ENCODE assay signal across 8 mouse cellular contexts in genomic region chr12:73585241-73585801, GRCm38 (mm10). TPM values are rescaled to one million over a fixed set of nuclear protein-coding genes. Genes with fewer than 3 reads are reported as not detected.
DNase-seq lines count a peak whose midpoint lies in the region; ATAC-seq and TF ChIP-seq lines count a peak whose summit lies in the region.

No protein-coding gene starts in this region.

- no peaks in the 10 kb centered on the region for H3K9me3 ChIP-seq in heart, embryonic 12.5 days (replicated peaks)
- no peaks in the 10 kb centered on the region for H3K9me3 ChIP-seq in ES-E14 (ENCODE audit: control insufficient read depth, insufficient read depth, low read depth, low read length)
- no peaks in the 10 kb centered on the region for H3K9me3 ChIP-seq in heart, embryonic 14.5 days (ENCODE audit: control insufficient read depth, low read length)
- H3K9me3 ChIP-seq in limb, embryonic 12.5 days = no peaks in the 10 kb centered on the region
- no peaks in the 10 kb centered on the region for H3K9me3 ChIP-seq in neural tube, embryonic 12.5 days

- peak overlapping the region; percentile 64 for H3K4me3 ChIP-seq in heart, embryonic 12.5 days
- H3K4me3 ChIP-seq in ES-E14 (ENCODE audit: insufficient read depth in 1 of 2, low read depth in 1 of 2, low read length in 2 of 2, poor library complexity in 1 of 2, severe bottlenecking in 1 of 2) = peak overlapping the region; percentile 73 to 76
- H3K4me3 ChIP-seq in heart, embryonic 14.5 days (ENCODE audit: control insufficient read depth in 1 of 2, insufficient read depth in 1 of 2, low read depth in 1 of 2, low read length in 2 of 2) = peak overlapping the region; percentile 58 to 80
- peak overlapping the region; percentile 69 for H3K4me3 ChIP-seq in limb, embryonic 12.5 days (replicated peaks)
- peak overlapping the region; percentile 63 for H3K4me3 ChIP-seq in neural tube, embryonic 12.5 days

- in situ Hi-C loops in ES-E14 (cut with MboI; ENCODE audit: low sequenced_read_pairs in 2 of 2, unreplicated experiment in 2 of 2) = no loop called here

- H3K27ac ChIP-seq in heart, embryonic 12.5 days (ENCODE audit: poor library complexity, severe bottlenecking) = peak overlapping the region; percentile 83
- H3K27ac ChIP-seq in ES-E14 (ENCODE audit: insufficient read depth, low read depth, low read length, poor library complexity, severe bottlenecking) = no peak overlapping the region
- peak overlapping the region; percentile 44 to 86 for H3K27ac ChIP-seq in heart, embryonic 14.5 days (replicated peaks in 1 of 2; ENCODE audit: control insufficient read depth in 1 of 2, insufficient read depth in 1 of 2, low read depth in 2 of 2, low read length in 2 of 2)
- no peak overlapping the region; the same call in 1 of the 2 replicates for H3K27ac ChIP-seq in limb, embryonic 12.5 days
- H3K27ac ChIP-seq in neural tube, embryonic 12.5 days = 0 out of 2 replicates have a peak overlapping the region, but pooled peaks have one; percentile 6

- peaks cover 6% of the 10 kb centered on the region for H3K27me3 ChIP-seq in heart, embryonic 12.5 days (replicated peaks)
- peaks cover 7% of the 10 kb centered on the region for H3K27me3 ChIP-seq in heart, embryonic 14.5 days (ENCODE audit: control insufficient read depth, insufficient read depth, low read length)
- peaks cover 55% of the 10 kb centered on the region for H3K27me3 ChIP-seq in limb, embryonic 12.5 days
- peaks cover 42% of the 10 kb centered on the region for H3K27me3 ChIP-seq in neural tube, embryonic 12.5 days (replicated peaks)

- H3K4me1 ChIP-seq in heart, embryonic 12.5 days (replicated peaks) = 0 out of 2 replicates have a peak, but pooled peaks cover 15% of the 10 kb centered on the region
- H3K4me1 ChIP-seq in ES-E14 (ENCODE audit: control insufficient read depth in 2 of 2, insufficient read depth in 2 of 2, low read length in 2 of 2, poor library complexity in 1 of 2) = peaks cover 0 to 6% of the 10 kb centered on the region in 2 experiments; a peak in 1 of 4 replicates
- H3K4me1 ChIP-seq in heart, embryonic 14.5 days (ENCODE audit: control insufficient read depth in 2 of 2, insufficient read depth in 2 of 2, low read length in 2 of 2) = 0 out of 4 replicates have a peak, but pooled peaks cover 0 to 4% of the 10 kb centered on the region in 2 experiments
- H3K4me1 ChIP-seq in limb, embryonic 12.5 days (replicated peaks) = peaks cover 18% of the 10 kb centered on the region
- peaks cover 18% of the 10 kb centered on the region for H3K4me1 ChIP-seq in neural tube, embryonic 12.5 days

- H3K9ac ChIP-seq in heart, embryonic 12.5 days = peak overlapping the region; percentile 82
- peak overlapping the region; percentile 52 for H3K9ac ChIP-seq in ES-E14 (ENCODE audit: insufficient read depth, low read depth, low read length, poor library complexity, severe bottlenecking)
- H3K9ac ChIP-seq in heart, embryonic 14.5 days (ENCODE audit: low read length) = peak overlapping the region; percentile 92
- H3K9ac ChIP-seq in limb, embryonic 12.5 days (replicated peaks) = peak overlapping the region; percentile 69
- peak overlapping the region; percentile 62 for H3K9ac ChIP-seq in neural tube, embryonic 12.5 days

- intact Hi-C loops in left cerebral cortex, postnatal 4 days (cut with DNase I) = no loop called here

- peak overlapping the region; percentile 87 for H3K4me2 ChIP-seq in heart, embryonic 12.5 days
- H3K4me2 ChIP-seq in heart, embryonic 14.5 days (ENCODE audit: low read length) = peak overlapping the region; percentile 94
- peak overlapping the region; percentile 91 for H3K4me2 ChIP-seq in limb, embryonic 12.5 days
- peak overlapping the region; percentile 95 for H3K4me2 ChIP-seq in neural tube, embryonic 12.5 days (replicated peaks)

- ATAC-seq in heart, embryonic 12.5 days (ENCODE audit: insufficient number of reproducible peaks, low FRiP score) = no peak
- no peak for ATAC-seq in heart, embryonic 14.5 days (ENCODE audit: insufficient number of reproducible peaks, insufficient read depth, low FRiP score, low read depth)
- peak; percentile 60 for ATAC-seq in limb, embryonic 12.5 days (ENCODE audit: insufficient number of reproducible peaks, insufficient read depth, low FRiP score, low TSS enrichment, low read depth)
- peak; percentile 38 for ATAC-seq in neural tube, embryonic 12.5 days (ENCODE audit: low FRiP score, low read depth)

- DNase-seq in heart, adult 11 months = no peak
- DNase-seq in ES-E14 (ENCODE audit: low read depth, low spot score) = no peak
- no peak for DNase-seq in layer of hippocampus, postnatal 25 days (ENCODE audit: extremely low spot score in 1 of 2, low spot score in 1 of 2)
- no peak for DNase-seq in left cerebral cortex, postnatal 4 days

- WGBS in heart, embryonic 12.5 days = under 1% methylated on average over 33 of the region's 33 CpGs
- WGBS in heart, embryonic 14.5 days = 0% methylated on average over 33 of the region's 33 CpGs
- WGBS in limb, embryonic 12.5 days = under 1% methylated on average over 33 of the region's 33 CpGs
- 1% methylated on average over 33 of the region's 33 CpGs for WGBS in neural tube, embryonic 12.5 days

- H3K36me3 ChIP-seq in heart, embryonic 12.5 days = no peaks in the 10 kb centered on the region
- H3K36me3 ChIP-seq in ES-E14 (ENCODE audit: control insufficient read depth, insufficient read depth, low read length, poor library complexity, severe bottlenecking) = no peaks in the 10 kb centered on the region
- no peaks in the 10 kb centered on the region for H3K36me3 ChIP-seq in heart, embryonic 14.5 days (ENCODE audit: control insufficient read depth, insufficient read depth, low read length)
- no peaks in the 10 kb centered on the region for H3K36me3 ChIP-seq in limb, embryonic 12.5 days
- no peaks in the 10 kb centered on the region for H3K36me3 ChIP-seq in neural tube, embryonic 12.5 days

TF ChIP-seq in ES-E14, 5 proteins besides CTCF, POLR2A, EP300 and RAD21:
- no peak for TF ChIP-seq HCFC1 (IDR thresholded peaks at IDR 0.05; ENCODE audit: borderline replicate concordance, insufficient read depth, low read length)
- TF ChIP-seq ZC3H11A (IDR thresholded peaks at IDR 0.05; ENCODE audit: borderline replicate concordance, low read depth, low read length) = no peak
- TF ChIP-seq CHD2 (IDR thresholded peaks at IDR 0.05; ENCODE audit: low read depth, low read length) = no peak
- TF ChIP-seq MAFK (IDR thresholded peaks at IDR 0.05; ENCODE audit: insufficient read depth, low read depth, low read length) = no peak
- TF ChIP-seq ZNF384 (IDR thresholded peaks at IDR 0.05; ENCODE audit: low read depth, low read length) = no peak

RNA-seq across cellular contexts. Expression of gene Prkch, which starts 0.7 kb away (rescaled TPM):
- polyA plus RNA-seq in heart, embryonic 12.5 days (2016; fragmentation: Nextera tagmentation; extraction: Ambion mirVana) = 19.5 and 20.0 TPM in 2 replicates
- total RNA-seq in ES-E14 (2012; rRNA removed) = 2.8 and 4.1 TPM in 2 replicates
- polyA plus RNA-seq in heart, embryonic 14.5 days (2014; fragmentation: Nextera tagmentation; extraction: Ambion mirVana) = 14.3 and 16.5 TPM in 2 replicates
- 10.3 and 11.2 TPM in 2 replicates for polyA plus RNA-seq in limb, embryonic 12.5 days (2016; fragmentation: Nextera tagmentation; extraction: Ambion mirVana)
- polyA plus RNA-seq in neural tube, embryonic 12.5 days (2016; fragmentation: Nextera tagmentation; extraction: Ambion mirVana) = 14.3 and 14.5 TPM in 2 replicates
- 1 to 10 TPM; 2.9 to 4.0 TPM for total RNA-seq in layer of hippocampus, postnatal 25 days (2021)
- 1 to 10 TPM; 7.3 to 9.1 TPM for total RNA-seq in left cerebral cortex, postnatal 4 days (2021)

RNA-seq across cellular contexts. Expression of gene Tmem30b, which starts 39.1 kb away (rescaled TPM):
- 0.18 and 0.36 TPM in 2 replicates for polyA plus RNA-seq in heart, embryonic 12.5 days (2016; fragmentation: Nextera tagmentation; extraction: Ambion mirVana)
- total RNA-seq in ES-E14 (2012; rRNA removed) = 3.4 and 6.3 TPM in 2 replicates
- polyA plus RNA-seq in heart, embryonic 14.5 days (2014; fragmentation: Nextera tagmentation; extraction: Ambion mirVana) = 0.11 and 0.27 TPM in 2 replicates
- 21.4 and 27.9 TPM in 2 replicates for polyA plus RNA-seq in limb, embryonic 12.5 days (2016; fragmentation: Nextera tagmentation; extraction: Ambion mirVana)
- polyA plus RNA-seq in neural tube, embryonic 12.5 days (2016; fragmentation: Nextera tagmentation; extraction: Ambion mirVana) = 1.8 and 2.9 TPM in 2 replicates
- under 1 TPM in 1 of 2 experiments, not detected in 1; 0.12 TPM for total RNA-seq in layer of hippocampus, postnatal 25 days (2021)
- under 1 TPM; 0.28 to 0.42 TPM for total RNA-seq in left cerebral cortex, postnatal 4 days (2021)

Comparison
In these comparisons a context has a peak if more than half of its experiments do, and no peak if none do; other contexts are left out.
1. ATAC-seq: peak in limb, embryonic 12.5 days (single experiment) and neural tube, embryonic 12.5 days (single experiment); none in heart, embryonic 12.5 days (single experiment) and heart, embryonic 14.5 days (single experiment).
2. H3K27ac ChIP-seq: peak in heart, embryonic 12.5 days (single experiment), heart, embryonic 14.5 days (2 of 2) and neural tube, embryonic 12.5 days (single experiment); none in ES-E14 (single experiment) and limb, embryonic 12.5 days (single experiment).
3. Peak in every context shown above with its lines, with median percentiles within 50 percentile points of each other: H3K4me2 ChIP-seq, H3K4me3 ChIP-seq and H3K9ac ChIP-seq.